Mouse (Mus musculus) spleen, postnatal 10 days (tissue): ENCODE results near the gene Pdss2.

ENCODE experiments used
- DNase-seq, 2 experiments: peaks; one replicate each; pipeline ENCODE4 v3.0.0; 2021 to 2022; ENCODE audit warnings: low spot score in 2 of 2

Gene Pdss2

DNA sequence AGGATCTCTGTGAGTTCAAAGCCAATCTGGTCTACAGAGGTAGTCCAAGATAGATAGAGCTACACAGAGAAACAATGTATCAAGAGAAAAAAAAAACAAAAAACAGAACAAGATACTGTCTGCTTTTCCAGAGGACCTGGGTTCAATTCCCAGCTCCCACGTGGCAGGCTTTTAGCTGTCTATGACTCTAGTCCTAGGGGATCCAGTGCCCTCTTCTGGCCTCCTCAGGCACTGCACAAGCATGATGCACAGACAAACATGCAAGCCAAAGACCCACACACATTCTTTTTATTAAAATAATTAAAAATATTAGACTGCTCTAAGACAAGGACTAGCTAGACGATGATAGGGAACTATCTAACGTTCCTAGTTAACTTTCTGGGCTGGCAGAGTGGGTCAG lies 214.5 kb downstream of the Pdss2 start:
- DNase-seq: peak in 1 of 2 experiments; percentile 21

DNA sequence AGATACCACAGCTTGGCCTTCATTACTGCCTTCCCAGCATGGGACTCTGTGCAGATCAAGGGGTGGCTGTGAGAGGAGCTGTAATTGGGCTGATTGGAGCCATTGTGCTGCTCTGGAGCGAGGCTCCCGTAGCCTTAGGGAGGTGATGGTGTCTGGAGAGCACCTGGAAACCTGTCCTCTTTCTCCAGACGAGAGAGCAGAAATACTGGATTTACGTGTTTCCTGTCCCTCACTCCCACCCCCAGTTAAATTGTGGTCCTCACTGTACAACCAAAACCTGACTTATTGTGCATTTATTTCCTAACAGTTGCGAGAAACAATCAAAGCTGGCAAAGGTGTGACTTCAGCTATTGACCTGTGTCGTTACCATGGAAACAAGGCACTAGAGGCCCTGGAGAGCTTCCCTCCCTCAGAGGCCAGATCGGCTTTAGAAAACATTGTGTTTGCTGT lies 218.2 kb downstream of the Pdss2 start:
- no peak for DNase-seq

- no peak for DNase-seq
Measured at GRCm38 (mm10) chr10:43440050-43440449, 218.8 kb downstream of the Pdss2 start.

DNA sequence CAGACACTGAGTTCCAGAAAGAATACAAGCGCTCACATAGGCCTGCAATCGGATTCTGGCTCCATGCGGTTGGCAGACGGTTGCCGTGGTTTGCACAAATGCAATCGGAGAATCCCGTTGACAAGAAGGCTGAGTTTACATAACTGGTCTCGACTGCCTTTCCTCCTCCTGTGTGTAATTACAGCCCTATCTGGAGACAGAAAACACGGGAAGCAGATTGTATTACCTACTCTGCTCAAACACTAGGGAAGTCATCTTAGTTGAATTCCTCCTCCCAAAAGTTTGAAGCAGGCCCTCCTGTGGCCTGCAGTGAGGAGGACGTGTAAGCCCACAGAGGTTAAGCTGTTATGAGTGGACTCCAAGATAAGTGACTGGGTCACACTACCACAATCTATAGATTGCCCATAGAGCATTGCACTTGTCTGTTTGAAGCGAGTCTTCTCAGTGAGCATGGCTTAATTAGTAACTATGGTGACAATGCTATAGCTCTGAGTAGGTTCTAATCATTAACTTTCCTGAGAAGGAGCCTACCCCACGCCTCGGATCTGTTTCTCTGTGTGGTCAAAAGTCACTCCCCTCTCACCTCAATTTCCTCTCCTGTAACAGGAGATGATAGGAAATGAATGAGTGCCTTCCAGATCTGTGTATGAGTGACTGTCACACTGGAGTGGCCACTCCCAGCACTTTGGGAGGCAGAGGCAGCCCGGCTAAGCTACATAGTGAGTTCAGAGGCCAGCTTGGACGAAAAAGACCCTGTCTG lies 219.9 kb downstream of the Pdss2 start:
- no peak for DNase-seq

DNA sequence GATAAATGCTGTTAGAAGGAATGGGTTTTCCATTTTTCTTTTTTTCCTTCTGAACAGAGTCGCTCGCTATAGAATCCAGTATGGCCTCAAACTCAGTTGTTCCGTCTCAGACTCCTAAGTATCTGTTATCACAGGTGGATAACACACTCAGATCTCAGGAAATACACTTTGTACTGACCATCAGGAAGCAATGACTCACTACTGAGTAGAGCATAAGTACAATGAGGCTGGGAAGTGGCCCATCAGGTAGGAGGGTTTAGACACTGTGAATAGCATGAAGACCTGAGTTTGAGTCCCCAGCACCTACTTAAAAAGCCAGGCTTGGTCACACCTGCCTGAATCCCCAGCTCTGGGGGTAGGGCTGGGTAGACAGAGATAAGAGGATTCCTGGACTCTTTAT lies 227.4 kb downstream of the Pdss2 start:
- no peak for DNase-seq

DNA sequence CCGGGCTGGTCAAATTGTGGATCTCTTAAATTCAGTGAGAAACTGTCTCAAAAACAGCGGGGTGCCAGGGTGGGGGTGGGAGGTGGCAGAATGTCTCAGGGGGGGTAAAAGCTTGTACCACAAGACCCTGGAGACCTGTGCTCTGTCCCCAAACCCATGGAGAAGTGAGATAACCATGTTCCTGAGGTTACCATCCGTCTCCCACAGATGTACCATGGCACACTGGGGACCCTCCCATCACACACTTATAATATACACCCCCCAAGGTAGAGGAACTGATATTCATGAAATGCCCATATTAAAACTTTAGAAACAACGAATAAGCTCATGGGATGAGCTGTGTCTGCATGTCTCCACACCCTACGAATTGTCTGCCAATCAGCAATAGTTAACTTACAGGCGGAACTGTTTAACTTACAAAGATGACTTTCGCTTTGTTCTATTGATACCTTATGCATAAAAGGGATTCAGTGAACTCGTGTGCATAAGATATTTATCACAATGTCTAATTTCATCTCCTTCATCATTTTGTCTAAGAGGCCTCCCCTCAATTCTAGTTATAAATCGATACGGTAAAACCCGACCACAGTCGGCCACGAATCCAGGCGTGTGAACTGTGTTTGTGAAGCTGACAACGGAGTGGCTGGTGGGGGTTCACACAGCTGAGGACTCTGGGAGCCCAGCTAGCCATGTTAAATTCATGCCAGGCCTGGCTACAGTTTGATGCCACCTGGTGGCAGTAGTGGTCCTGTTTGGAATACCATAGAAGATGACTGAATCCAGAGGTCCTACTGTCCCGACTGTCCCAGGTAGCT lies 230.8 kb downstream of the Pdss2 start:
- peak; percentile 28 to 72 for DNase-seq

DNA sequence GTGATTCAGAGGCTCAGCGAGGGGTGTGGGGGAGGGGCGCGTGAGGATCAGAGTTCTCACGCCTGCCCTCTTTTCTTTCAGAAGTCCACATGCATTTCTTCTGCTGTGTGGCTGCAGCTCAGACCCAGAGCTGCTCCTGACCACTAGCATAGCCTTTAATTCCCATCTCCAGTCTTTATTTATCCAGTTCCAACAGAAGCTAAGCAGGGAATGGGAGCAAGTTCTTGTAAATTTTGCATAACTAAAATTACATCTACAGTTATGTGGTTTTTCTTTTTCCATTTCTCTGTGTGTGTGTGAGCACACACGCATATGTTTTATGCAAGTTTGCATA lies 231.3 kb downstream of the Pdss2 start:
- no peak for DNase-seq

- DNase-seq: no peak
Measured at GRCm38 (mm10) chr10:43454219-43454618, 232.9 kb downstream of the Pdss2 start.

- no peak for DNase-seq
Measured at GRCm38 (mm10) chr10:43454671-43455070, 233.4 kb downstream of the Pdss2 start.

DNA sequence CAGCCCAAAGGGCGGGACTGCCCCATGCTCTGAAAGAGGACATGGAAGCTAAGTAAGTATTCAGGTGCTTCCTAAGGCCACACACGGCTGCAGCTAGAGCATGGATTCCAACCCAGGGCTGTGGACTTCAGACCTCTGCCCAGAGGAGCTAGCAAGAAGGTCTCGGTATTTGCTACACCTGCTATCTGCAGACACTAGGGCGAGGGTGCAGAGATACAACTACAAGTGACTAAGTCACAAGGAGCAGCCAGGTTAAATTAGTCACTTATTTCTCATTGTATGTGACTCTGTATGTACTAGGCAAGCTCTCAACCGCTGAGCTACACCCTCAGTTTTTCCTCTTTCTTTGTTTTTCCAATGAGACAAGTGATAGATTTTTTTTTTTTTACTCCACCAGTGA lies 241.5 kb downstream of the Pdss2 start:
- no peak for DNase-seq

GRCm38 (mm10) chr10:43463227-43463626 lies 241.9 kb downstream of the Pdss2 start:
- DNase-seq: no peak

GRCm38 (mm10) chr10:43466223-43466622 lies 244.9 kb downstream of the Pdss2 start:
- no peak for DNase-seq

DNA sequence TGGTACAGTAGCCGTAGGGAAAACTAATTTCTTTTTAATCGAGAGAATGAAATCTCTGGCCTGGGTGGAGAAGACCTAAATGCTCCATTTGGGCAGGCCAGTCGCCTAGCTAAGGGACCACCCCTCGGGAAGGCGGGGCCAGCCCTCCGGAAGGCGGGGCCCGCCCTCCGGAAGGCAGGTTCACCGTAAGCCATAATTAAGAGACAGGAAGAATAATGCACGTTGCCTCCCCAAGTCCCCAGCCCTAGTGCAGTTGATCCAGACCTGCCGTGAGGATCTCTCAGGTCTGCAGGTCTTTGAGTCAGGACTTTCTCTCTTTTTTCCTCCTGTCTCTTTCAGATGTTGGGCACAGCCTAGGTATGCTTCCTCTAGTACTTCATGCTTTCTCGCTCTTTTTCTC lies 246.4 kb downstream of the Pdss2 start:
- peak in 1 of 2 experiments; percentile 34 for DNase-seq

DNA sequence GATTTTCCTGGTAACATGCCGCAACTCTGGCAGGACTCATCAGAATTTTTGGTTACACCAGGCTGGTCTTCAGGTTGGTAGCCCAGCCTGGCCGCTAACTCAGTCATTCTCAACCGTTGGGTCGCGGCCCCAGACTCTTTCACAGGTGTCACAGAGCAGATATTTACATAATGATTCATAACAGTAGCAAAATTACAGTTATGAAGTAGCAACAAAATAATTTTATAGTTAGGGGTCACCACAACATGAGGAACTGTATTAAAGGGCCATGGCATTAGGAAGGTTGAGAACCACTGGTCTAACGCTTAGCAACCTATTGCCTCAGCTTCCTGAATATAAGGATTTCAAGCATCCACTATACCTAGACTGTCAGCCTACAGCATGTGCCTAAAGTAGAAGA lies 247.0 kb downstream of the Pdss2 start:
- no peak for DNase-seq

DNA sequence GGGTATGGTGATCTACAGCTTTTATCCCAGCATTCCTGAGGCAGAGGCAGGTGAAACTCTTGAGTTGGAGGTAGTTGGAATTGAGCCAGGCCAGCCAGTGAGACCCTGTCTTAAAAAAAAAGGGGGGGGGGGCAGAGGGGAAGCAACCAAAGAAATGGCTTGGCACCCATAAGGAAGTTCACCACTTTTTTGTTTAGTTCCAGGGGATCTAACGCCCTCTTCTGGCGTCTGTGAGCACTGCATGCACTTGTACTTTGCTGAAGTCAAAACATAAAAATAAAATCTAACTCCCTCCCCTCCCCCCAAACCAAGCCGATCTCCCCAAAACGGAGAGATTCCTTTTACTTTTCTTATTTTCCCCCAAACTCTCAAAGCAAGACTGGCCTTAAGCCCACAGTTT lies 254.1 kb downstream of the Pdss2 start:
- peak in 1 of 2 experiments; percentile 64 for DNase-seq

DNA sequence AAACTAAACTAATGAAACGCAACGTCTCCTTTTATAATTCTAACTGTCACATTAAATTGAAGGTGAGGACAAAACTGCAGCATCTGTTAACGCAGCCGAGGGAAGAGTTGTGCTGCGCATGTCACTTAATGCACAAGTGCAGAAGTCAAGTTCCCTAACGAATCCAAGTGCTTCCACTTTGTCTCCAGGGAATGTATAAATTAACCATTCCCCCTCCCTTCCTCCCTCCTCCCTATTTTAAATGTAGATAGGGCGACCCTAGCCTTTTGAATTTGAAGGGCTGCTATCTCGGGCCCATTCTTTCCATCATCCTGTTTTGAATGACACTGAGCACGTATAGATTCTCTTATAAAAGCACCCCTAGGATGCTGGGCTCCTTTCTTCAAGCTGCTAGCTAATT lies 256.2 kb downstream of the Pdss2 start:
- DNase-seq: no peak

- DNase-seq: peak; percentile 29 to 46
Measured at GRCm38 (mm10) chr10:43477865-43478681, 256.8 kb downstream of the Pdss2 start.

- peak in 1 of 2 experiments; percentile 61 for DNase-seq
Measured at GRCm38 (mm10) chr10:43478751-43479435, 257.6 kb downstream of the Pdss2 start, which contains the start of gene Bend3. Gene Bend3 (plus strand): TSS chr10:43478831.

- DNase-seq: peak; percentile 90
Measured at GRCm38 (mm10) chr10:43479436-43480157, 258.3 kb downstream of the Pdss2 start.

GRCm38 (mm10) chr10:43480227-43480849 lies 259.1 kb downstream of the Pdss2 start:
- peak in 1 of 2 experiments; percentile 14 for DNase-seq
